Mouse (Mus musculus): ENCODE measurements around the gene Hopx.
A peak's percentile ranks its signal among the peaks of the same experiment; 100 is the strongest.

The Hopx gene

GRCm38 (mm10) chr5:77114817-77115731 is at the start of gene Hopx:
Hopx (minus strand) TSS chr5:77115121.
- peak; percentile 16 for DNase-seq

GRCm38 (mm10) chr5:77163597-77163996 is 48.7 kb upstream of the Hopx start:
- DNase-seq = no peak

DNA sequence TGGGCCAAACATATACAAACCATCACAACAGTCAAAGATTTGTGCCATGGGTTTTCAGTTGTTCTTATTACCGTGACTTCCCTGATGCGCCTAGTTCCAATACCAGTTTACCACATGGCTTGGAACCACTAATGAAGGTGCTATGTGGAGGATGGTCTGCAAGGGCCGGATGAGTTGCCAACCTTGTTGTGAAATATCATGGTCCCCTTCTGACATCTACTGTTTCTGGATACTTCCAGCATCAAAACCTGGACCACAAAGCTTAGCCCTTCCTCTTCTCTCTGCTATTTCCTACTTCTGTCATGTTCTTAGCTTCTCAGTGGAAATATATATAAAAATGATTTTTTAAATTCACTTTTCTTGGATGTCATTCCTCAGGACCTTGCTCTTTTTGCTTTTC is 47.6 kb upstream of the Hopx start:
- DNase-seq = no peak

DNA sequence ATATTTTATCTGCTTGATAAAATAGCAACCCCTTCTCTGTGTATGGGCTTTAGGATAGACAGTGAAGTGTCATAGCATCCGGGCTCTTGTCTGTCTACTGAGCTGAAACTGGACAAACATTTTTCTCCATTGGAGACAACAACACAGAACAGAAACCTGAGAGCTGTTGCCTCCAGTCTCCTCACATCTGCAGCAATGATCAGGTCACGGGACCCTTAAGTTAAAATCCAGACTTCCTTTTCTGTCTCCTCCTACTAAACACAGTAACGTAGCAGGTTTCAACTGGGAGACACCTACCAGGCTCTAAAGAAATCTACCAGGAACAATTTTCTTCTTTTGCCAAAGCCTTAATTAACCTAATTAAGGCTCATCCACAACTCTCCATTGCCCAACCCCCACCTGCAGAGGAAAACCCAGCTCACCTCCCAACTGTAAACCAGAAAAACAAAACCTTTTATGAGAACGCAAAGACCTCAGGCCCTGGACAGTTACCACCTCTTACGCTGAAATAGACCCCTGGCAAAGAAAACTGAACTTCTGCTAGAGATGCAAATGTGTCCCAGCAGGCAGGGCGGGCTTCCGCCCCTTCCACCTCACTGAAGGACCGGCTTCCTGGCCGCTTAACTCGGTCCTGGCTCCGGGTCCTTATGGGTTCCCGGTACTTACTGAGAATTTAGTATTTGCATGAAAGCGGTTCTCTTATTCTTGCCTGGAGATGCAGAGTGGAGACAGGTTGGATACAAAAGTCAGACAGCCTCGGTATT is 43.0 kb upstream of the Hopx start:
- no peak for DNase-seq

GRCm38 (mm10) chr5:77156938-77157337 is 42.0 kb upstream of the Hopx start:
- DNase-seq = no peak

DNA sequence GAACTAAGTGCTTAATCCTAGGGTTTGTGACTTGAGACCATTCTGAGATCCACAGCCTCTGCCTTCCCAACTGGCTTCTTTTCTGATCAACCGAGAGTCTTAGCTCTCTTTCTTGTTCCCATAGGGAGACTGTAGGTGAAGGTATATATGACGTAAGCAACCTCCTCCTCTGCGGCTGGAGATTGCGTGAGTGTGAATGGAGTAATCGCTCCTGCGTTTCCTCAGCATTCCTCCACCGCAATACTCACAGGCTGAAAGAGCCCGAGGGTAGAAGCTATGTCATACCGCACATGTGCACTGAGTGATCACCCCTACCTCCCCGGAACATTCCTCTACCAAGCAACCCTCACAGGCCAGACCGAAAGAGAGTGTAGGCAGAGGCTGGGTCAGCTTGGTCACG is 40.6 kb upstream of the Hopx start:
- no peak for DNase-seq

GRCm38 (mm10) chr5:77154812-77155211 is 39.9 kb upstream of the Hopx start:
- DNase-seq = no peak

GRCm38 (mm10) chr5:77151738-77152137 is 36.8 kb upstream of the Hopx start:
- DNase-seq = no peak

DNA sequence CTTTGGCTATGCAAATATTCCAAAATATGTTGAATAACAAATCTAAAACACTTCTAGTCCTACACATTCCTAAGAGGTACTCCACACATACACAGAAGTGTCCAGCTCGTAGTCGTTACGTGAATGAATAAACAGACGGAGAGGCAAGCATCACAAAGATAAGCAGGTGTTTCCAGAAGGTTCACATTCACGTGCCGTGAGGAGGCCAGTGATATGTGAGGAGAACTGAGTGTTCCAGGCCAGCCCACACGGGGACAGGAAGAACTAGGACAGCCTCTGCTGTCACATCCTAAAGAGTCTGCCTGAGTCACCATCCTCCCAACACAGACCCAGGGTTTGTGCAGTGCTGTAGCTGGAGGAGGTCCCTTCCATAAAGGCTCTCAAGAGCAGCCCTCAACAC is 36.2 kb upstream of the Hopx start:
- DNase-seq = peak; percentile 22

GRCm38 (mm10) chr5:77148021-77148621 is 33.2 kb upstream of the Hopx start:
- peak; percentile 9 for DNase-seq

DNA sequence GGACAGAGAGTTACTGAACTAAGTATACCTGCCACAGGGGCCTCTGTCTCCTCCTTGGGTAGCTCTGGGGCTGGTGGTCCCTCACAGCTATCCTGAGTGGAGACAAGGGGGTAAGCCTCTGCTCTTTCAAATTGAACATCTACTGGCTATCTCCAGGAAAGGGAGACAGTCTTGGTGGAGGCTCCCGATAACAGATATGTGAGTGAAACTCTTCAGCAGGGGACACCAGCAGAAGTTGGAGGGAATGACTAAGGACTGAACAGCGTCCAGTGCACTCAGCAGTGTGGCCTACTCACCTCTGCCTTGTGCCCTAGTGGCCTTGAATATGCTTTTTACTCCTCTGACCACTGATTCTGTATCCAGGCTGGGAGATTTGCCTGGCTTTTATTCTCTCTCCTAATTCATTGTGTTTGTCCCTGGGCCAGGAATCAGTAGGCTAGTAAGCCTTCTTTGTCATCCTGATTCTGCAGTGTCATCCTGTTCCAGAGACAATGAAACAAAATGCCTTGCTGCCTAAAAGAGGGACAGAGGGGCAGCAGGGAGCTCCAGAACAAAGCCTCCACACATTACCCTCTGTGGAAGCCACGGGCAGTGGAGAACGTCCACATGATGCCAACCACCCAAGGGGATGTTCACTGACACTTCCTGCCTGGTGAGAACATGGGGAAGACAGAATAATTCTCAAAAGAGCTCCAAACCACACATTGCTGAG is 31.7 kb upstream of the Hopx start:
- no peak for DNase-seq

GRCm38 (mm10) chr5:77144647-77145046 is 29.7 kb upstream of the Hopx start:
- no peak for DNase-seq

- no peak for DNase-seq
Measured at GRCm38 (mm10) chr5:77143076-77143475, 28.2 kb upstream of the Hopx start.

DNA sequence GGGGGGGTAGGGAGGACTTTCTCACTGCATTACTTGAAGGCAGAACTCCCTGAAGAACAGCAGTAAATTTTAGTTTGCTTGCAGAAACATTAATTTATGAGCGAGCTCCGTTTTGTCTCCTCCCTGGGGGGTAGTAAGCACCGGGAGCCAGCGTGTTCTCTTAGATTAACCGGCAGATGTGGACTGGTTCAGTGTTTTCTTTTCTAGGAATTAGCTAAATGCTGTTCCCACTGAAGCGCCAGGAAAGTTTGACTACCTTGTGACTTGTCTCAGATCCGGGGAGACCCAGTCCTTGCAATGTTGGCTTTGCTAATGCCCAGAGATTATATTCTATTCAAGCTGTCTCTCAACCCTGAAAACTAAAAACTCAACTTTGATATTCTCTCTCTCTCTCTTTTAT is 26.4 kb upstream of the Hopx start:
- no peak for DNase-seq

DNA sequence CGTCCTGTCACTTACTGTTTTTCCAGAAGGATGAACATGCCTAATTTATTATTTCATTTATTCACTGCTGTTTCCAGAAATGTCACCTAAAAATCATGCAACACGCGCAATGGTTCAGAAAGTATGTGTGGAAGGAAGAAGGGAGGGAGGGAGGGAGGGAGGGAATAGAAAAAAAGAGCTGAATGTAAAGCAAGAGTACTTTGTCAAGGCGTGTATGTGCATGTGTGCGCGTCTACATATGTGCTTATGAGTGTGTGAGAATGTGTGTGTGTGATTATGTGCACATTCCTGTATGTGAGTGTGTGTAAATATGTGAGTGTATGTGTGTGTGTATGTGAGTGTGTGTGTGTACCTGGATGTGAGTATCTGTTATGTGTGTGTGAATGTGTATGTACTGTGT is 25.9 kb upstream of the Hopx start:
- DNase-seq = no peak

GRCm38 (mm10) chr5:77140108-77140507 is 25.2 kb upstream of the Hopx start:
- DNase-seq = no peak

DNA sequence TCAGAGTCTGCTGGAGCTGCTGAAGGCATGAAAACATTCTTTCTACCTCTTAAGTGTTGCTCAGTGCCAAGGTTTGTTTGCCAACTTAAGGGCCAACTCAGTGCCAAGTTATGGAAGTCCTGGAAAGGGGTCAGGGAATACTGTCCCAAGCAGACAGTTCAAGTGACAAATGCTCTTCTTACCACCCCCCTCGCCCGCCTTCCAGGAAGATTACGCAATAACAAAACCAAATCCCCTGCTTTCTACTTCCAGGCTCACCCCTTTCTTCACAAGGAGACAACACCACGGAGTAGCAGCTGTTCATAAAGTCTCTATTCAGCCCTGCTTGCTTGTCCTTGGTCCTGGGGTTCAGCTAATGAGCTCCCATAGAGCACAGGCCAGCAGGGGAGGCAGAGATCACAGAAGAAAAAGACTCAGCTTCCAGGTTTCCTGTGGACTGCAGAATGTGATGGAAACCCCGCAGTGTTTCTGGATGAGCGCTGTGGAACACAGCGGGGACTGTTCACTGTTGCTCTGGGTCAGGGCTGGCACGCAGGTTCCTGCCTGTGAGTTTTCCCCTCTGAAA is 22.9 kb upstream of the Hopx start:
- DNase-seq = no peak

DNA sequence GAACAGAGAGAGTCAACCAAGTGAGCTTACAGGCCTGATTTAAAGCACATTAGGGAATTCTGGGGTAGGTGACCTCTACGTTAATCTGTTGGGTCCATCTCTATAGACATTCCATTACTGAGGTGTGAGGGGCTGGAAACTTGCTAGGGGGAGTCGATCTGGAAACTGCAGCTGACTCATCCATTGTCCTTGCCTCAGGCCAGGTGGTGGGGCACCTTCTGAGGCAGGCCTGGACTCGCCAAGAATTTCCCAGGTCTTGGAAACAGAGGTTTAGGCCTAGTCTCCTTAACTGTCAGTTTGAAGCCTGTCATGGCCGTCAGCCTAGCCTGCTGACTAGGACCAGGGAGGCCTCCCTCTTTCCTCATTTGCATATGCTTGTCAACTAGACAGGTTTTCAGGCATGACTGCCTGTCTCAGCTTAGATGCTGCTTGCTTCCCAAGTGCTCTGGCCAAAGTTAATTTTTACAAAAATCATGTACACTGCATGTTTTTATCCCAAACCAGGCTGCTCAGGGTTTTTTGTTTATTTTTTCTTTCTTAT is 21.8 kb upstream of the Hopx start:
- DNase-seq = no peak

DNA sequence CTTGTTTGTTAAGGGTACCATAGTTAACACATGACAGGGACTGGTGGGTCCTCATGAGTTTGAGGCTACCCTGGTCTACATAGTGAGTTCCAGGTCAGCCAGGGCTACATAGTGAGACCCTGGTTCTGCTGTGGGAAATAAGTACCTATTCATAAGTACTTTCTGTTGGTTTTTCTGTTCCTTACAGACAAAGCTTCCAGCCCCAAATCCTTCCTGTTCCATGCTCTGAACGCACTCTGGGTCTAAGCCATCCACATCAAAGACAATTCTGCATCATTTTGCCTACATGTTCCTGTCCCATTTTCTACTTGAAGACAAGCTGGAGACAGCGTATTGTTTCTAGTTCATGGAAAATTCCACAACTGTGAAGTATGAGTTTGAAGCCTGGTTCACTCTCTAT is 20.0 kb upstream of the Hopx start:
- DNase-seq = no peak

GRCm38 (mm10) chr5:77134465-77134864 is 19.5 kb upstream of the Hopx start:
- no peak for DNase-seq

DNA sequence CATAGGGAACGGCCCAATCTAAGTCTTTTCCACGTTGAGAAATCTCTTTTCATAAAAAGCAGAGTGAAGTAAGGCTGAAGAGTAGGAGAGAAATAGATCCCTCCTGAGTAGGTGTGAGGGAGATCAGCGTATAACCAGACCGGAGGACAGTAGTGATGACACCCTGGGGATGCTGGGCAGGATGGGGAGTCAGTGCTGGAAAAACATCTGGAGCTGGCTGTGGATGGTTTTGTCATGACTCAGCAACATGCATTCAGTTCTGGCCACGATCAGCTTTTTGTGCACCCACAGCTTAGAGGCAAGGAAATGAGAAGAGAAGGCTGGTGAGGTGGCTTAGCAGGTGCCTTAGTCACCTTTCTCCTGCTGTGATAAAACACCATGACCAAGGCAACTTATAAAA is 19.0 kb upstream of the Hopx start:
- DNase-seq = no peak

DNA sequence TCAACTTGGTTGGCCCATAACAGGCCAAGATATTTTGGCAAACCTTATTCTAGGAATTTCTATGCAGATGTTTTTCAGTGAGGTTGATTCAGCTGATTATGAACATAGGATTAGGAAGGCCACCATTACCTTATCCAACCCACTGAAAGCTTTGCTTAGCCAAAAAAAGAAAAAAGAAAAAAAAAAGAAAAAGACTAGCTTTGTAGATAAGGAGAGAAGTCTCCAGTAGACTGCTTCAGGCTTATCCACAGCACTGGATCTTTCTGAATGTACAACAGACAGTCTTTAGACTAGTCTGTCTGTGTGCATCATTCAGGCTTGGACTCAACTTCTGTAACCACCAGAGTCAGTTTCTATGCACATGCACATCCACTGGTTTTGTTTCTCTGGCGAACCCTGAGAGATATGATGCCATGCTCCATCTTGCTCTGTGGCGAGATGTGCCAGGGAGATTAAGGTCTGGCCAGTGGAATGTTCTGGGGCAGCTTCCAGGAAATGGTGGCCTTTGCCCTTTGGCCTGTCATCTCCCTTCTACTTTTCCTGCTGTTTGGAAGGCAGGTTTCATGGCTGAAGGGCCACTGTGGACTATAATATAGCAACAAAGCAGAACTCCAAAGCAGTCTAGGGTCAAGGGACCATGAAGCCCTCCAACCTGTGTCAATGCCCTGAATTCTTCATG is 17.7 kb upstream of the Hopx start:
- no peak for DNase-seq
